Mouse (Mus musculus): ENCODE measurements at regions not wholly inside any gene's neighbourhood (a gene's known extent, or its start where the extent isn't known, plus 50 kb on each side); places are given as distances from the start of the nearest gene placed in this dataset.

DNA sequence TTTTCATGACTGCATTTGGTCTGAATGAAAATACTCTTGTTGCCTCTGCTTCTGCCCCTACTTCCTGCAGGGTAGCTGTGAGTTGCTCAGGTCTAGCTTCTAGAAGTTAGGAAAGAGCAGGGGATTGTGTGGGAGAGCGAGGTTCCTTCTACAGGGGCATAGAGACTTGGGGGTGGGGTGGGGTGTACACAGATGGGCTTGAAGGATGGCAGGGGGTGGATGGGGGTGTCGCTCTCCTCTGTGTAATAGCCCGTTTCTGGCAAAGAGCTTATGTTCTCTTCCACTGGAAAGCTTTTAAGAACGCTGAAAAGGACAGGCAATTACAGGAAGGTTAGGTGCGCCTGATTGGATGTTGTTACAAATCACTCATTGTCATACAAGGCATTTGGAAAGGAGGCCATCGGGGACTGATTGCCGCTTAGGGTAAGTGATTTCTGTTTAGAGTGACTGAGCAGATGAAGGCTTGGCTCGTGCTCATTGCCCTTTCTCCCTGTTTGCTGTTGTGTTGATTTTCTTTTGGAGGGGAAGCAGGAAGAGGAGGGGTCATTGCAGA is 629.3 kb upstream of the Fam160b2 start:
- no peaks in the 10 kb centered on the region for H3K27me3 ChIP-seq (replicated peaks; ENCODE audit: low read depth, poor library complexity, severe bottlenecking)
- H3K36me3 ChIP-seq (replicated peaks) = no peaks in the 10 kb centered on the region
- H3K9me3 ChIP-seq = no peaks in the 10 kb centered on the region
- no peak for DNase-seq (ENCODE audit: low spot score)
- WGBS = 85% methylated on average over 8 of the region's 8 CpGs
- H3K27ac ChIP-seq (replicated peaks) = no peak overlapping the region
- no peak overlapping the region for H3K4me3 ChIP-seq
- no peaks in the 10 kb centered on the region for H3K4me1 ChIP-seq

- no peaks in the 10 kb centered on the region for H3K4me1 ChIP-seq
- no peaks in the 10 kb centered on the region for H3K9me3 ChIP-seq
- no peak for DNase-seq (ENCODE audit: low spot score)
- no peaks in the 10 kb centered on the region for H3K36me3 ChIP-seq (replicated peaks)
- no peak overlapping the region for H3K4me3 ChIP-seq
- WGBS = 84% methylated on average over 1 of the region's 1 CpGs
- H3K27me3 ChIP-seq (replicated peaks; ENCODE audit: low read depth, poor library complexity, severe bottlenecking) = no peaks in the 10 kb centered on the region
- no peak overlapping the region for H3K27ac ChIP-seq (replicated peaks)
These were observed 617.4 kb upstream of the Fam160b2 start for GRCm38 (mm10) chr14:71217041-71217440.

GRCm38 (mm10) chr14:71211359-71211978 is 611.8 kb upstream of the Fam160b2 start:
- Histone ChIP-seq H3K4me1 (no peaks in the 10 kb centered on the region), H3K27me3 (replicated peaks; ENCODE audit: low read depth, poor library complexity, severe bottlenecking) (no peaks in the 10 kb centered on the region), H3K9me3 (no peaks in the 10 kb centered on the region), H3K36me3 (replicated peaks) (no peaks in the 10 kb centered on the region), H3K4me3 (no peak overlapping the region), H3K27ac (replicated peaks) (no peak overlapping the region)
- no peak for DNase-seq (ENCODE audit: low spot score)
- 84% methylated on average over 3 of the region's 3 CpGs for WGBS

- 82% methylated on average over 6 of the region's 6 CpGs for WGBS
- H3K4me3 ChIP-seq = no peak overlapping the region
- H3K9me3 ChIP-seq = no peaks in the 10 kb centered on the region
- no peaks in the 10 kb centered on the region for H3K36me3 ChIP-seq (replicated peaks)
- H3K27me3 ChIP-seq (replicated peaks; ENCODE audit: low read depth, poor library complexity, severe bottlenecking) = no peaks in the 10 kb centered on the region
- DNase-seq (ENCODE audit: low spot score) = no peak
- H3K27ac ChIP-seq (replicated peaks) = no peak overlapping the region
- H3K4me1 ChIP-seq = peaks cover 7% of the 10 kb centered on the region
These were observed 603.8 kb upstream of the Fam160b2 start for GRCm38 (mm10) chr14:71203459-71203858.

GRCm38 (mm10) chr14:71200917-71201316 is 601.3 kb upstream of the Fam160b2 start:
- H3K4me1 ChIP-seq = peaks cover 7% of the 10 kb centered on the region
- H3K27ac ChIP-seq (replicated peaks) = no peak overlapping the region
- 97% methylated on average over 1 of the region's 1 CpGs for WGBS

DNA sequence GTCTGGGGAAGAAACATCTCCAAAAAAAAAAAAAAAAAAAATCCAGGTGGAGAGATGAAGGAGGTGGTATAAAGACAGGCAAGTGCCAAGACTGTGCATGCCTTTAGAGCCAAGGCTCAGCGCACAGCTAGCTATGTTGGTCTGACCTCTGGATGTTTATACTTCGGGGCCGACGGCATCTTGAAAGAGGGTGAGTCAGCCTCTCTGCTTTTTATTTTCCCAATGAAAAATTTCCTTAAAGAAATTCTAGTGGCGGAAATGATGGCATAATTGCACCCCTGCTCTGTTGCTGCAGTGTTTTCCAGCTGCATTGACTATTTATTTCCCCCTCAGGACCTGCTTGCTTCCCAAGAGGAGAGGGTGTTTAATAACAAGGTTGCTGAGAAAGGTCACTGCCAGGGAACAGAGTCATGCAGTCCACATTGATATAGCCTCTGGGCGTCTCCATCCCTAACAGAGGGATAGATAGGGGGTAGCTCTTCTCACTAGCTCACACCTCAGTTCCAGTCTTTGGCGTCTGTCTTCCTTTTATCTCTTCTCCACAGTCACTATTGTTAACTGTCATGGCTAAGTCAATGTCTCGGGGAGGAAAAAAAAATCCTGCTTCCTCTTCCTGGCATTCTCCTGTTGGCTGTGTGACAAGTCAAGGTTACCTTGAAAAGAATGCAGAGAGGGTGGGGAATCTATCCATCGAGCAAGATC is 599.7 kb upstream of the Fam160b2 start:
- no peak overlapping the region for H3K4me3 ChIP-seq
- no peak for DNase-seq (ENCODE audit: low spot score)
- peaks cover 7% of the 10 kb centered on the region for H3K4me1 ChIP-seq
- 56% methylated on average over 9 of the region's 9 CpGs for WGBS
- H3K27ac ChIP-seq (replicated peaks) = no peak overlapping the region
- H3K27me3 ChIP-seq (replicated peaks; ENCODE audit: low read depth, poor library complexity, severe bottlenecking) = no peaks in the 10 kb centered on the region
- H3K9me3 ChIP-seq = no peaks in the 10 kb centered on the region
- no peaks in the 10 kb centered on the region for H3K36me3 ChIP-seq (replicated peaks)

More at GRCm38 (mm10) chr14:71200917-71201316, 601.3 kb upstream of the Fam160b2 start:
- DNase-seq (ENCODE audit: low spot score) = no peak
- Histone ChIP-seq H3K27me3 (replicated peaks; ENCODE audit: low read depth, poor library complexity, severe bottlenecking) (no peaks in the 10 kb centered on the region), H3K4me3 (no peak overlapping the region), H3K9me3 (no peaks in the 10 kb centered on the region), H3K36me3 (replicated peaks) (no peaks in the 10 kb centered on the region)

- Histone ChIP-seq H3K36me3 (replicated peaks) (no peaks in the 10 kb centered on the region), H3K27ac (replicated peaks) (no peak overlapping the region), H3K4me1 (peaks cover 5% of the 10 kb centered on the region), H3K4me3 (no peak overlapping the region), H3K27me3 (replicated peaks; ENCODE audit: low read depth, poor library complexity, severe bottlenecking) (no peaks in the 10 kb centered on the region), H3K9me3 (no peaks in the 10 kb centered on the region)
- no peak for DNase-seq (ENCODE audit: low spot score)
- whole genome bisulfite sequencing = 97% methylated on average over 2 of the region's 2 CpGs
These were observed 594.6 kb upstream of the Fam160b2 start for GRCm38 (mm10) chr14:71194219-71194618.

- H3K4me3 ChIP-seq = no peak overlapping the region
These were observed 592.9 kb upstream of the Fam160b2 start for GRCm38 (mm10) chr14:71192486-71192885.

GRCm38 (mm10) chr14:71189360-71189759 is 589.7 kb upstream of the Fam160b2 start:
- 81% methylated on average over 2 of the region's 2 CpGs for WGBS
- Histone ChIP-seq H3K27ac (replicated peaks) (no peak overlapping the region), H3K27me3 (replicated peaks; ENCODE audit: low read depth, poor library complexity, severe bottlenecking) (no peaks in the 10 kb centered on the region), H3K4me1 (no peaks in the 10 kb centered on the region), H3K4me3 (no peak overlapping the region), H3K9me3 (no peaks in the 10 kb centered on the region), H3K36me3 (replicated peaks) (no peaks in the 10 kb centered on the region)
- DNase-seq (ENCODE audit: low spot score) = no peak

More at GRCm38 (mm10) chr14:71192486-71192885, 592.9 kb upstream of the Fam160b2 start:
- no peaks in the 10 kb centered on the region for H3K4me1 ChIP-seq
- no peaks in the 10 kb centered on the region for H3K36me3 ChIP-seq (replicated peaks)
- H3K27ac ChIP-seq (replicated peaks) = no peak overlapping the region
- H3K27me3 ChIP-seq (replicated peaks; ENCODE audit: low read depth, poor library complexity, severe bottlenecking) = no peaks in the 10 kb centered on the region
- H3K9me3 ChIP-seq = no peaks in the 10 kb centered on the region
- 92% methylated on average over 5 of the region's 5 CpGs for WGBS
- no peak for DNase-seq (ENCODE audit: low spot score)

DNA sequence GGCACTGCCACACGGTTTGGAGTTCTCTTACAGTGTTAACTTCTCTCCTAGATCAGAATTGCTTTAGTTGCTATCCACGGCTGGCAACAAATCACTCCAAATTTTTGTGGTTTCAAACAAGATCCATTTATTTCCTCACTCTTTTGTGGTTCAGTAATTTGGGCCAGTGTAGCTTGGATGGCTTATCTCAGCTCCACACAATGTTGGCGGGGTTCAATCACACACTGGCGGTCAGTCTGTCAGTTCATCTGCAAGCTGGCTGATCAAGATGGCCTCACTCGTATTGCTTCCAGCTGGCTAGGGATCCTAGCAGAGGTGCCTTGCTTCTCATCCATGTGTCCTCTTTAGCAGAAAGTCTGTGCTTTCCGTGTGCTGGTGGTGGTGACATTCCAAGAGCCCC is 577.7 kb upstream of the Fam160b2 start:
- Histone ChIP-seq H3K36me3 (replicated peaks) (no peaks in the 10 kb centered on the region), H3K9me3 (no peaks in the 10 kb centered on the region), H3K27ac (replicated peaks) (no peak overlapping the region), H3K27me3 (replicated peaks; ENCODE audit: low read depth, poor library complexity, severe bottlenecking) (no peaks in the 10 kb centered on the region), H3K4me1 (no peaks in the 10 kb centered on the region), H3K4me3 (no peak overlapping the region)
- DNase-seq (ENCODE audit: low spot score) = no peak
- 84% methylated on average over 6 of the region's 6 CpGs for WGBS

GRCm38 (mm10) chr14:71174175-71174574 is 574.5 kb upstream of the Fam160b2 start:
- Histone ChIP-seq H3K9me3 (no peaks in the 10 kb centered on the region), H3K36me3 (replicated peaks) (no peaks in the 10 kb centered on the region), H3K4me1 (no peaks in the 10 kb centered on the region), H3K27ac (replicated peaks) (no peak overlapping the region), H3K27me3 (replicated peaks; ENCODE audit: low read depth, poor library complexity, severe bottlenecking) (no peaks in the 10 kb centered on the region), H3K4me3 (no peak overlapping the region)
- DNase-seq (ENCODE audit: low spot score) = no peak
- 72% methylated on average over 2 of the region's 2 CpGs for WGBS

DNA sequence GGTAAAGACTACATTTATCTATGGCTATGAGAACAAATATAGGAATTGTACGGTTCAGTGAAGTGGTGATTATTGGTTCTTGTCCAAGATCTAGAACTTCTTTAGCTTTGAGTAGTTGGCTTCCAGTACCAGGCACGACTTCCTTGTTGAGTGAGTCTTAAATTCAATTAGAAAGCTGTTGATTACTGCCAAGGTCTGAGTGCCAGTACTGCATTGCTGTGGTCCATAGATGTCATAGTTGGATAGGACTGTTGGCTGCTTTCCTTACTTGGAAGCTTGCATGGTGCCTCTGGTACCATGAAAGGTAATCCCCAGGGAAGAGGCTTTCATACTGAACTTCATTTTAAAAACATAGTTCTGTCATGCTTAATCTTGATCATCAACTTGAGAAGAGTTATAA is 559.9 kb upstream of the Fam160b2 start:
- no peaks in the 10 kb centered on the region for H3K36me3 ChIP-seq (replicated peaks)
- H3K4me1 ChIP-seq = no peaks in the 10 kb centered on the region
- no peak for DNase-seq (ENCODE audit: low spot score)
- H3K27ac ChIP-seq (replicated peaks) = no peak overlapping the region
- no peaks in the 10 kb centered on the region for H3K27me3 ChIP-seq (replicated peaks; ENCODE audit: low read depth, poor library complexity, severe bottlenecking)
- H3K9me3 ChIP-seq = no peaks in the 10 kb centered on the region
- WGBS = 87% methylated on average over 2 of the region's 2 CpGs
- H3K4me3 ChIP-seq = no peak overlapping the region

- Histone ChIP-seq H3K27me3 (replicated peaks; ENCODE audit: low read depth, poor library complexity, severe bottlenecking) (no peaks in the 10 kb centered on the region), H3K9me3 (no peaks in the 10 kb centered on the region; the same call in 1 of the 2 replicates), H3K4me3 (no peak overlapping the region), H3K36me3 (replicated peaks) (no peaks in the 10 kb centered on the region), H3K27ac (replicated peaks) (no peak overlapping the region), H3K4me1 (no peaks in the 10 kb centered on the region)
- DNase-seq (ENCODE audit: low spot score) = no peak
- 88% methylated on average over 1 of the region's 1 CpGs for WGBS
These were observed 542.8 kb upstream of the Fam160b2 start for GRCm38 (mm10) chr14:71142465-71142864.

All from embryonic facial prominence, embryonic 10.5 days (tissue).